Mouse (Mus musculus): ENCODE results near the gene Adamts18. TPM values are rescaled to one million over a fixed set of nuclear protein-coding genes. Genes with fewer than 3 reads are reported as not detected.
"Not testable (repeated sequence)": the region's sequence is repeated elsewhere in the genome, so short reads cannot be mapped to it uniquely, and the experiment has no call there.

Gene Adamts18
- polyA plus RNA-seq, 1 experiment from 2014 or later = 4.1 TPM

DNA sequence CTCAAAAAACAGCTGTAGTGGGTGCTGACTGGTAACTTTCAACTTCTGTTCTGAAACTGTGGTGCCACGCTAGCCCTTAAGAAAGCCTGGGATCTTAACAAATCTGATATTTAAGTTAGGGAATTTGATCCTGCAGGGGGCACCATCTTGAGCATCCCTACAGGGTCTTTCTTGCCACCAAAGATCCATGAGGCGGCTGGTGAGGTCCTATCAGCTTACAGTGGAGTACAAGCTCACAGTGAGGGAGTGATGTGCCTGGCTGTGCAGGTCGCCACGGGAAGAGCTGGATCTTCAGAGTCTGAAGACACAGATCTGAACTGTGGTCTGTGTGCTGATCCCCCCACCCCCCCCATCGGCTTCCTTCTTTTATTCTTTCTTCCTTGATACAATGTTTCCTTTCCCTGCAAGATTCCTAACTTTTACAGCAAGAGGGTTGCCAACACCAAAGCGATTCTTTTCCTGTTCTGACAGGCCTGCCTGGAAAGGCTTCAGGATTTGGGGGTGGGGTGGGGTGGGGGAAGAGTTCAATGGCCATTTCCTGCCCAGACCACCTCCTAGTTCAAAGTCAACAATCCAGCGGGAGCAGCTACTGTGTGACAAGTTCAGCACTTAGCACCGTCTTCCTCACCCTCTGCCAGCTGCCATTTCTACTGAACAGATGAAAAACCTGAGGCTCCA lies 11.5 kb downstream of the Adamts18 start:
- Histone ChIP-seq H3K27me3 (peaks cover 35% of the 10 kb centered on the region), H3K4me1 (0 out of 2 replicates have a peak, but pooled peaks cover 3% of the 10 kb centered on the region), H3K27ac (no peak overlapping the region), H3K9me3 (no peaks in the 10 kb centered on the region), H3K4me2 (replicated peaks) (no peak overlapping the region), H3K4me3 (no peak overlapping the region), H3K36me3 (no peaks in the 10 kb centered on the region), H3K9ac (no peak overlapping the region)
- WGBS = 36% methylated on average over 8 of the region's 8 CpGs
- ATAC-seq (ENCODE audit: low FRiP score, low read depth) = no peak

DNA sequence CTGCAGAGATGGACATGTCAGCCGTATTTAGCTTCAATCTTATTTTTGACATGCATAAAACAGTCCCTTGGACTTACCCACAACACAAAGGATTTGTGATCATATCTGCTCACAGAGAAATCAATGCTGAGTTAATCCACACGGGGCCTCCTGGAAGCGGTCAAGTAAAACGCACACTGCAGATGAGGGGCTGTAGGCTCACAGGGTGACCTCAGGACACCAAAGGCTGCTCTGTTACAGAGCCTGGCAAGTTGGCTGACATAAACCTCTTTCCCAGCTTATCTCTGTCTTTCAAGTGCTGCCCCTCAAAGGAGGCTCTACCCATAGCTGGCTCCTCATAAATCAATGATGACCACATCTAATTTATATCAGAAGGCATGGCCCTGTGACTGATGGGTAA lies 14.9 kb downstream of the Adamts18 start:
- Histone ChIP-seq H3K27me3 (peaks cover 27% of the 10 kb centered on the region), H3K4me3 (no peak overlapping the region), H3K9me3 (no peaks in the 10 kb centered on the region), H3K9ac (no peak overlapping the region), H3K4me1 (0 out of 2 replicates have a peak, but pooled peaks cover 3% of the 10 kb centered on the region), H3K36me3 (no peaks in the 10 kb centered on the region), H3K27ac (no peak overlapping the region), H3K4me2 (replicated peaks) (no peak overlapping the region)
- no peak for ATAC-seq (ENCODE audit: low FRiP score, low read depth)
- 51% methylated on average over 4 of the region's 4 CpGs for WGBS

DNA sequence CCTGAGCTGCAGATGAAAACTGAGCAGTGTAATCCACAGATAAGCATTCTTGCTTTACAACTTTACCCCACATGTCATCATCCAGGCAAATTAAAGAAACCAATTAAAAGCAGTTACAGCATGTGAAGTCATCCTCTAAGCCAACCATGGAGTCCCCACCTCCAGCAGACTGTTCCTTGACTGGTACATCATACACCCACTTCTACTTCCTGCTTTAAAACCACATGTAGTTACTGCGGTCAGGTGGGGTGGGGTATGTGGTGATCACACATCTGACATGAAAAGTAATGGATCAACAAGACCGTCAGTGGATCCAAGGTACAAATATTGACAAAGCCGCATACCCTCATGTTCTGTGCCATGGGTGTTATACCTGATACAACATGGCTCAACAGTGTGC lies 21.3 kb downstream of the Adamts18 start:
- Histone ChIP-seq H3K27ac (no peak overlapping the region), H3K4me1 (no peaks in the 10 kb centered on the region), H3K9me3 (no peaks in the 10 kb centered on the region; the same call in 1 of the 2 replicates), H3K4me3 (no peak overlapping the region), H3K27me3 (peaks cover 31% of the 10 kb centered on the region), H3K36me3 (no peaks in the 10 kb centered on the region), H3K4me2 (replicated peaks) (no peak overlapping the region), H3K9ac (no peak overlapping the region)
- ATAC-seq (ENCODE audit: low FRiP score, low read depth) = no peak
- WGBS = 86% methylated on average over 3 of the region's 3 CpGs

DNA sequence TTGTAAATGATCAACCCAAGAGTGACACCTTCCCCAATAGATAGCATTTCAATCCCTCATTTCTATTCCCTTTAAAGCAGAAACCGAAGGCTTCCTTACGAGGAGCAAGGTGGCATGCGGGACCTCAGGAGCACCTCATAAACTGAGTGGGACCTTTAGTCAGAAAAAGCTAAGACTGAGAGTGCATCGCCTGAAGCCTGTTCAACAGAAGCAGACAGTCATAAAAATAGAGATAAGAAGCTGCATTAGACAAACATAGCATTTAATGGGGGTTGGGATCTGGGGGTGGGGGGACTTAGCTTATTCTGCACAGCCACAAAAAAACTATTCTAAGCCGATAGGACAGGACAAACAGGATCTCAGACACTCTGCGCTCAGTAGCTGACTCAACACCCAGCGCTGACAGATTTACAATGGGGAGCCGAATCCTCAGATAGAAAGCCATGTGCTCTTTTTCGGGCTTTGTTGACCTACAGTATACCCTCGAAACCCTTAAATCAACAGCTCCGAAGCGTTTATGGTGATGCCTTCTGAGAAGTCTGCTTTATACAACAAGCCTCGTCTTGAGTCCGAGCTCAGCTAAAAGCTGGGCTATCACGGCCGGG lies 27.5 kb downstream of the Adamts18 start:
- WGBS = 15% methylated on average over 16 of the region's 16 CpGs
- Histone ChIP-seq H3K4me3 (no peak overlapping the region), H3K9ac (no peak overlapping the region), H3K9me3 (no peaks in the 10 kb centered on the region; the same call in 1 of the 2 replicates), H3K27ac (no peak overlapping the region), H3K36me3 (no peaks in the 10 kb centered on the region), H3K4me1 (no peaks in the 10 kb centered on the region), H3K4me2 (replicated peaks) (peak overlapping the region; percentile 20; the same call in 1 of the 2 replicates), H3K27me3 (peaks cover 34% of the 10 kb centered on the region)
- no peak for ATAC-seq (ENCODE audit: low FRiP score, low read depth)

DNA sequence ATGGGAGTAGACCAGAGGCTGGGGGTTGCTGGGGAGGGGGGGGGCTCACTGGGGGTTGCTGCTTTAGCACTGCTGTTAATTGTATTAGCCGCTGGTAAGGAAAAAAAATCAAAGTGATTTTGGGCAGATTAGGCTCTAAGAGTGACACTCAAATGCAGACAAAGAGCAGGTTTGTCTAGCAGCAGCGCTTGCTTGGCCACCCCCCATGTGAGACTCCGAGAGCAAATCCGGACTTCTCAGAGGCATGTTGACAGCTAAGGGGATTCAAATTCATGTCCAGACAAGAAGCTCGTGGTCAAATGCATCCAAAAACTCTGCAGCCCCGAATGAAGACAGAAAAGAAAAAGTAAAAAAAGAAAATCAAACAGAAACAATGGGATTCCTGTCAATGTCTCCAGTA lies 34.6 kb downstream of the Adamts18 start:
- no peak for ATAC-seq (ENCODE audit: low FRiP score, low read depth)
- 65% methylated on average over 6 of the region's 6 CpGs for WGBS
- H3K4me1 ChIP-seq = no peaks in the 10 kb centered on the region

DNA sequence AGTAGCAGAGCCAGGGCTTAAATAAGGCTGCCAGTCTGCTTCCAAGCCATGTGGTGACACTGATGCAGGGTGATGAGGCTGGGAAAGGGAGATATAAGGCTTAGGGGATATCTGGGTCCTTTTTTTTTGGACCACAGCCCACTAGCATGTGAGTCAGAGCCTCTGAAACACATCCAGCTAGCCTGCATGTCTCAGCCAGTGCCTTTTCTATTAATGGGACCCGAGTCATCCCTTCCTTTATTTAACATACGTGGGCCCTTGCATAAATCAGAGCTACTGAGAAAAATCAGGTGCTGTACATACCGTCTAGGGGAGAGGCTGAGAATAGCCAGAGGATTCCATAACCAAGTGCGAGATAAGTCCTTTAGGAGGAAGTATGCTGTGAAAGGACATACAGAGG lies 37.0 kb downstream of the Adamts18 start:
- H3K4me3 ChIP-seq = no peak overlapping the region
- H3K27me3 ChIP-seq = no peaks in the 10 kb centered on the region
- no peak for ATAC-seq (ENCODE audit: low FRiP score, low read depth)

More for the DNA sequence above, 34.6 kb downstream of the Adamts18 start:
- H3K27ac ChIP-seq = no peak overlapping the region
- H3K27me3 ChIP-seq = no peaks in the 10 kb centered on the region; the same call in 1 of the 2 replicates
- H3K9me3 ChIP-seq = no peaks in the 10 kb centered on the region
- H3K4me2 ChIP-seq (replicated peaks) = no peak overlapping the region
- H3K36me3 ChIP-seq = no peaks in the 10 kb centered on the region
- no peak overlapping the region for H3K9ac ChIP-seq
- H3K4me3 ChIP-seq = no peak overlapping the region

DNA sequence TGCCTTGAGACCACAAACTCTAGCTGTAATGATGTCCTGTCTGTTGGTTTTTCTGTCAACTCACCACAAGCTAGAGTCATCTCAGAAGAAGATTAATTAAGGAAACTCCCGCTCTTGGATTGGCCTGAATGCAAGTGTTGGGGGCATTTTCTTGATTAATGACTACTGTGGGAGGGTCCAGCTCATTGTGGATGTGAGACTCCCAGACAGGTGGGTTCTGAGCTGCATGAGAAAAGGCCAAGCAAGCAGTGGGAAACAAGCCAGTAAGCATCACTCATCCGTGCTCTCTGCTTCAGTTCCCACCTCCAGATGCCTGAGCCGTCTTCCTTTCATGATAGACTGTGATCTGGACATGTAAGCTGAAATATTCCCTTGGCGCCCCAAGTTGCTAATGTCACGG lies 38.6 kb downstream of the Adamts18 start:
- Histone ChIP-seq H3K9ac (no peak overlapping the region), H3K4me3 (no peak overlapping the region), H3K9me3 (no peaks in the 10 kb centered on the region), H3K4me2 (replicated peaks) (no peak overlapping the region), H3K27me3 (0 out of 2 replicates have a peak, but pooled peaks cover 4% of the 10 kb centered on the region), H3K36me3 (no peaks in the 10 kb centered on the region), H3K4me1 (no peaks in the 10 kb centered on the region), H3K27ac (no peak overlapping the region)
- no peak for ATAC-seq (ENCODE audit: low FRiP score, low read depth)
- 71% methylated on average over 5 of the region's 5 CpGs for WGBS

More for the DNA sequence above, 37.0 kb downstream of the Adamts18 start:
- Histone ChIP-seq H3K36me3 (no peaks in the 10 kb centered on the region), H3K9me3 (no peaks in the 10 kb centered on the region), H3K4me2 (replicated peaks) (no peak overlapping the region), H3K27ac (no peak overlapping the region), H3K9ac (no peak overlapping the region), H3K4me1 (no peaks in the 10 kb centered on the region)
- WGBS = 84% methylated on average over 4 of the region's 4 CpGs

DNA sequence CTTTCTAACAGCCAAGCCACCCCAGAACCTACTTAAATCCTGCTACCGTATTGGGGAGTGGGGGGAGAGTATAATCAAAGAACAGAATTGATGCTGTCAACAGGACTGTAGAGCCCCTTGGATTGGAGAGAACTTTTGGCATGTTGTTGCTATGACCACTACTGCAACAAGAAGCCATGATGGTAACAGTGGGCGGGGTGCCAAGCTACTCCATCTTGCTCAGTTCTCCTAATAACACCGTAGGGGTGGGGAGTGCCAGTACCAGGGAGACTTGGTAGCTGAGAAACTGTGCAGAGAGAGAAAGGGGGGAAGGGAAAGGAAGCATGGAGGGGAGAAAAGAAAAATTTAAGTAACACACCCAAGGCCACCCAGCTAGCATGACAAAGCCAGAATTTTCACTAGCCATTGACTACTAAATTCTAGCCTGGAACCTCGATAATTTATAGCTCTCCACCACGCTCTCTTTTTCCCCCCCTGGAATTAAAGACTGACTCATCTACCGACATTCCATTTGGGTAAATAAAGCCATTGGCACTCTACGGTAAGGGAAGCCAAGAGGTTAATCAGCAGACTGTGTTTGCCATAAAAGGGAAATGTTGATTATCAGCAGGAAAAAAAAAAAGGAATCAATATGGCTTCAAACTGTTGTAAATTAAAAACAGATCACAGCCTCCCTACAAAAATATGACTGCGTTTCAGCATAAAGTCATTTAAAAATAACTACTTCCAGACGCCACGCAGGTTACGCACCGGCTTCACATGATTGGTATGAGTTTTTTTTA lies 44.5 kb downstream of the Adamts18 start:
- Histone ChIP-seq H3K4me3 (no peak overlapping the region), H3K27me3 (0 out of 2 replicates have a peak, but pooled peaks cover 4% of the 10 kb centered on the region), H3K9ac (no peak overlapping the region), H3K4me1 (peaks cover 10% of the 10 kb centered on the region), H3K27ac (no peak overlapping the region), H3K9me3 (no peaks in the 10 kb centered on the region), H3K4me2 (replicated peaks) (no peak overlapping the region; the same call in 1 of the 2 replicates), H3K36me3 (no peaks in the 10 kb centered on the region)
- ATAC-seq (ENCODE audit: low FRiP score, low read depth) = no peak
- WGBS = 31% methylated on average over 12 of the region's 12 CpGs

DNA sequence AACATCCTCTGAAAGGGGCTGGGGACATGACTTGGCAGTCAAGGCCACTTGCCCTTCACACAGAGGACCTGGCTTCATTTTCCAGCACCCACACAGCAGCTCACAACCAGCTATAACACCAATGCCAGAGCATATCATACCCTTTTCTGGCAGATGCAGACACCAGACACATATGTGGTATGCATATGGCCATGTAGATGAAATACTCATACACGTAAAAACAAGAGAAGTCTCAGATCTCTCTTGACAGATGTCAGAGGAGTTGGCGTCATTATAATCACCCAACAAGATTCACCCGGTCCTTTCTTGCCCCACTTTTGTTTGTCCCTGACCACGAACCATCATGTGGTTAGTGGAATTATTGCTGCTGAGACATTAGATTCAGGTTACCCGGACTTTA lies 47.0 kb downstream of the Adamts18 start:
- H3K9me3 ChIP-seq = no peaks in the 10 kb centered on the region
- H3K9ac ChIP-seq = no peak overlapping the region
- H3K36me3 ChIP-seq = no peaks in the 10 kb centered on the region
- H3K27ac ChIP-seq = no peak overlapping the region
- H3K4me1 ChIP-seq = peaks cover 10% of the 10 kb centered on the region
- H3K4me2 ChIP-seq (replicated peaks) = no peak overlapping the region
- no peak overlapping the region for H3K4me3 ChIP-seq
- 0 out of 2 replicates have a peak, but pooled peaks cover 4% of the 10 kb centered on the region for H3K27me3 ChIP-seq
- ATAC-seq (ENCODE audit: low FRiP score, low read depth) = no peak
- WGBS = 64% methylated on average over 5 of the region's 5 CpGs

DNA sequence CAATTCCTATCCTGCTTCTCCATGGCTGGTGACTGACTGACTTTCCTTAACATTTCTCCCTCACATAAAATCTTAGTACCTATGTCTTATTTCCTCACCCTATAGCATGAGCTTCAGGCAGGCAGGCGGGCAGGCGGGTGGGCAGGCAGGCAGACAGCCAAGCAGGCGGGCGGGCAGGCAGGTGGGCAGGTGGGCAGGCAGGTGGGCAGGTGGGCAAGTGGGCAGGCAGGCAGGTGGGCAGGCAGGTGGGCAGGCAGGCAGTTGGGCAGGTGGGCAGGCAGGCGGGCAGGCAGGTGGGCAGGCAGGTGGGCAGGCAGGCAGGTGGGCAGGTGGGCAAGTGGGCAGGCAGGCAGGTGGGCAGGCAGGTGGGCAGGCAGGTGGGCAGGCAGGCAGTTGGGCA lies 48.0 kb downstream of the Adamts18 start:
- H3K9ac ChIP-seq; H3K4me2 ChIP-seq (replicated peaks); H3K36me3 ChIP-seq; H3K9me3 ChIP-seq; H3K4me3 ChIP-seq; H3K27me3 ChIP-seq; H3K27ac ChIP-seq; ATAC-seq (ENCODE audit: low FRiP score, low read depth); H3K4me1 ChIP-seq: not testable (repeated sequence)
- no CpG with 5 or more reads among the region's 5 CpGs for WGBS

DNA sequence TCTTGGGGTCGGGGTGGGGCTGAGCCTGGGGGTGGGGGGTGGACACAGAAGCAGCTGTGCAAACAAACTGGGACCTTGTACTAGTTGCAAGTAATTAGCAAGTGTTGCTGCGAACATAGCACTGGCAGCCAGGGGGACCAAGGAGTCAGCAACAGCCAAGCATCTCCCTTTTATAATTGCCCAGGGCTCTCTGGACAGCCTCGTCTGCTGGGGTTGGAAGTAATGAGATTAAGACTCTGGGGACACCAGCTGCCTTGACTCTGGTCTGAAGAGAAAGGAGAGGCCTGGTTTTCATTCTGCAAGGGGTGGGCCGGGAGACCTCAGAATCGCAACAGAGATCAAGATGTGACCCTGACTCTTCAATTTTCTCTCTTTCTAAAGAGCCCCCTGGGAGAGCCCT lies 49.0 kb downstream of the Adamts18 start:
- H3K27ac ChIP-seq = no peak overlapping the region
- H3K4me1 ChIP-seq = peaks cover 10% of the 10 kb centered on the region
- WGBS = no CpG with 5 or more reads among the region's 5 CpGs
- no peak overlapping the region for H3K4me2 ChIP-seq (replicated peaks)
- H3K9me3 ChIP-seq = no peaks in the 10 kb centered on the region
- H3K9ac ChIP-seq = no peak overlapping the region
- no peaks in the 10 kb centered on the region for H3K27me3 ChIP-seq
- no peaks in the 10 kb centered on the region for H3K36me3 ChIP-seq
- no peak for ATAC-seq (ENCODE audit: low FRiP score, low read depth)
- no peak overlapping the region for H3K4me3 ChIP-seq

DNA sequence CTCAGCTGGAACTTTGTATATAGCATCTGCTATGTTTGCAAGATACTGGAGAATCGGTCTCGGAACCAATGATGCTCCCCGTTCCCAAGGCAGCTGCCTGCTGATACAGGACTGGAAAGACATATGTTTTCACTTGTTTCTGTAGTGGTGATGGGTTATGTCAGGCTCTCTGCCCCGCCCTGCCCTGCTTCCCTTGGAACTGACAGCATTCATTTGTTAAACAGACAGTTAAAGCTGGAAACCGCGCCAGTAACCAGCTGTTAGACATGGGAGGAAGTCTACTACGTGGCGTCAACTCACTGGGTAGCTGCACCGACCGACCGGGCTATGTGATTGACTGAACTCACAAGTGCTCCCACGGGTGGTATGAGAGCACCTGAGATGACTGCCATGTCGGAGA lies 56.7 kb downstream of the Adamts18 start:
- no peak overlapping the region for H3K9ac ChIP-seq
- H3K27me3 ChIP-seq = no peaks in the 10 kb centered on the region
- ATAC-seq (ENCODE audit: low FRiP score, low read depth) = no peak
- no peaks in the 10 kb centered on the region for H3K36me3 ChIP-seq
- H3K4me2 ChIP-seq (replicated peaks) = no peak overlapping the region
- no peaks in the 10 kb centered on the region for H3K4me1 ChIP-seq
- H3K9me3 ChIP-seq = no peaks in the 10 kb centered on the region
- no CpG with 5 or more reads among the region's 13 CpGs for WGBS
- H3K4me3 ChIP-seq = no peak overlapping the region
- no peak overlapping the region for H3K27ac ChIP-seq

Data from limb, embryonic 13.5 days (tissue).